Mouse (Mus musculus) kidney, adult 18-20 months (tissue): ENCODE results near the gene Izumo4.
A peak's percentile ranks its signal among the peaks of the same experiment; 100 is the strongest.

ENCODE experiments used
- DNase-seq: peaks from one replicate; pipeline ENCODE4 v3.0.0; 2021

Izumo4 gene

DNA sequence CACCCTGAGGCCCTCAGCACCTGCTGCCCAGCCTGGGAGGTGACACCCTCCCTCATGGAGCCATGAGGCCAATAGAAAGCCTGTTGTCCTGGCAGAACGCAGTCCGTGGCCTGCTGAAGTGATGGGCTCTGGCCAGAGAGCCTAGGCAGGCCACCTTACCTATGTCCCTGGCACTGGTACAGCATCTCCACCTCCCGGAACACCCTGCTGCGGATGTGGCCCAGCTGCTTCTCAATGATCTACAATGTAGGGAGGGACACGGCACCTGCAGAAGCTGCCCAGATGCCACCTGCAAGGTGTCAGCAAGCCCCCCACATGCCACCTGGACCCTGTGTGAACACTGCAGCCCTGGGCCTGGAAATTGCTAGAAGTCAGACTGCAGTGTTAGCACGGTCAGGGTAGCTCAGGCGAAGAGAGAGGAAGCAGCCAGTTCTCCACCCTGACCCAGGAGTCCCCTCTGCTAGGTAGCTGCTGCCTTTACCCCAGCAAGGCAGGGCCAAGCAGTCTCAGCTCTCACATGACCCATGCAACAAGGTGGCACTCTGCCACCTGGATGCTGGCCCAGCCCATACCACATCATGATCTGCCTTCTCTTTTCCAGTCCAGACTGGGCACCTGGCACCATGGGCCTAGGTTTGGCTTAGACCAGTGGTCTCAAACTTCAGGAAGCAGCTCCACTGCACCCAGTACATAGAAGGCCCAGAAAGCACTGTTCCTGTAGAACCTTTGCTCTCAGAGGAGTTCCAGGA, 32.1 kb upstream of the Izumo4 start:
- DNase-seq, result peak; percentile 95

DNA sequence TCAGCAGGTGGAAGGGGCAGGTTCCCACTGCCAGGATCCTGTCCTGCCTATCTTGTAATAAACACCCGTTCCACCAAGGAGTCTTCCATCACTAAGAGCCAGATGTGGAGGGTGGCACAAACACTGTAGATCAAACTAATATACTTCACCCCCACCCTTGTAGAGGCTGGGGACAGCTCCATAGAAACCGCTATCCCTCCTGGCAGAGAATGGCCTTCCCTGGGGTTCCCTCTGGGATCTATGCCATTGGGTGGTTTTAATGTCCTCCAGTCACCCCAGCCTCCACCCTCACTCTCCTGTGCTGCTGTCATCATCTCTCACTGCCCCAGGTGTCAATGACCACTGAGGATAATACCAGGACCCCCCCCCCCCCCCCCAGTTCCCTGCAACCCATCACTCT, 31.5 kb upstream of the Izumo4 start:
- no peak for DNase-seq

DNA sequence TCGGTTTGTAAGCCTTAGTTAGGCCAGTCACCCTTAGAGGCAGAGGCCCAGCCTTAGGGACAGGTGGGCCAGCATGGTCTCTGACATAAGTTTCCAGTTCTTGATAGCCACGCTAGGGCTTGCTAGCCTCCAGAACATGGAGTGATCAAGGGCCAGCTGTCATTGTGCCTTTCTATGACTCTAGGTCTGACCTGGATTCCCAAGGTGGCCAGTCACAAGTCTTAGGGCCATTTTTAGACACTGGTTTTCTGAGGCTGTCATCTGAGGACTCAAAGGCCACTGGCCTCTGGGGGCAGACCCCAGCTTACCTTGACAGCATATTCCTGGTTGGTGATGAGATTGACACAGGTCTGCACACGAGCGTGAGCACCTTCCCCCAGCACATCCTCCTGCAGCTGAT, 30.7 kb upstream of the Izumo4 start:
- no peak for DNase-seq

DNA sequence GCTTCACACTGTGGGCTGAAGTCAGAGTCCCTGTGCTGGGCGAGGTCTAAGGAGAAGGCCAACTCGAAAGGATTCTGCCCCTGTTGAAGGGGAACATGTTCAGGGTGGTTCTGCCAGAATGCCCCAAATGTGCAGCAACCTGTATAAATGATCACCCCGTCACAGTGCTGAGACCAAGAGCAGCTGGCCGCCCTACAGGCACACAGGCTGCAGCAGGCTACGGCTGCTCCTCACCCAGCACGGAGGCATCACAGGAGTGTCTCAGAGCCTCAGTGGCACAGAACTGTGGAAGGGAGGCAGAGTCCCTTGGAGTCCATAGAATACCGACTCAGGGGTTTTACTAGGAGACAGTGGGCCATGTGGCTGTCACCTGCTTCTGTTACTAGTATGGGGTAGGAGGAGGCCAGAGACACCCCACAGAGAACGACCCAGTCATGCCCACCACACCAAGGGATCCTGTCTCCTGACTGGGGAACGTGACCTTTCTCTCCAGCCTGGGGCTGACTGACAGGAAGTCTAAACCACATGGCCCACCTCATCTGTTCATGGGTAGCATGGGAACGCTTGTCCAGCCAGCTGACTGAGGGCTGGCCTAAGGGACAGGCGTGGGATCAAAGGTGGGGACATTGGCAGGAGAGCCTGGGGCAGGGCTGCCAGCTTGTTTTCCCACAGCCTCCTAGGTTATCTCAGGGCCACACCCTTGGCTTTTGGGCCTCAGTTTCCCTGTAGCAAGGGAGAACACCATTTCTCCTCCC, 29.9 kb upstream of the Izumo4 start:
- DNase-seq, result no peak

DNA sequence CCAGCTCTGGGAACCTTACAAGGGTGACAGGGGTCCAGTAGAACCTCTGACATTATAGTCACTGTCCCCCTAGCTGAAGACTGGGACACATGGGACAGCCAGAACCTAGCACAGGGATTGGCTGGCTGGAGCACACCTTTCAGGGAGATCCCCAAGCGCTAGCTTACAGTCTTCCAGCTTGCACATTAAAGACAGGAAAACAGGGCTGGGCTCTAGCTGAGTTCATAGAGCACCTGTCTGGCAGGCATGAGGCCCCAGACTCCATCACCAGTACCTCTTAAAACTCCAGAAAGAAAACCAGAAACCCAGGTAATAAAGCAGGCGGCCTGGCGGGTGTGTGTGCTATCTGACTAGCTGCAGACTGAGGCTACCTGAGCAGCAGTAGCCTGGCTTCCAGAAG, 28.3 kb upstream of the Izumo4 start:
- no peak for DNase-seq

DNA sequence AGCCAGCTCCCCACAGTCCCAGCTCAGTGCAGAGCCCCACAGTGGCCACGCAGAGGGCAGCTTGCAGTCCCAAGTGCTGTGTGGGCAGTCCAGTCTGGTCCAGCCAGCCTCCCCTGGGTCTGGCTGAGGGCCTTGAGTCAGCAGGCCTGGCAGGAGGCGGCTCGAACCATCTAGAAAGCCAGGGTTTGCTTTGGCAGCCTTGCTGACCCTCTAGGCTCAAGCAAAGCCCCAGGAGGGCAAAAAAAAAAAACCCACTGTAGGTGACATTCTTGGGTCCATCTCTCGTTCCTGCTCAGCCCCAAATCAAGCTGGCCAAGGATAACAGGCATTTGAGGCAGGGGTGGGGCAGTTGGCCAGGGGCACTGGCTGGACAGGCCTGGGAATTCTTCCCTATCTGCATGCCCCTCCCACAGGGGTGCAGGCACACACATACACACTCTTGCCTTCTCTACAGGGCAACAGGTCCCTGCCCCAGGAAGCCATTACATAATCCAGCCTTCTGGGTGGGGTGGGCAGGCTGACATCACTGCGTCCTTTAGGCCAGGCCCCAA, 27.7 kb upstream of the Izumo4 start:
- DNase-seq, result peak; percentile 76

DNA sequence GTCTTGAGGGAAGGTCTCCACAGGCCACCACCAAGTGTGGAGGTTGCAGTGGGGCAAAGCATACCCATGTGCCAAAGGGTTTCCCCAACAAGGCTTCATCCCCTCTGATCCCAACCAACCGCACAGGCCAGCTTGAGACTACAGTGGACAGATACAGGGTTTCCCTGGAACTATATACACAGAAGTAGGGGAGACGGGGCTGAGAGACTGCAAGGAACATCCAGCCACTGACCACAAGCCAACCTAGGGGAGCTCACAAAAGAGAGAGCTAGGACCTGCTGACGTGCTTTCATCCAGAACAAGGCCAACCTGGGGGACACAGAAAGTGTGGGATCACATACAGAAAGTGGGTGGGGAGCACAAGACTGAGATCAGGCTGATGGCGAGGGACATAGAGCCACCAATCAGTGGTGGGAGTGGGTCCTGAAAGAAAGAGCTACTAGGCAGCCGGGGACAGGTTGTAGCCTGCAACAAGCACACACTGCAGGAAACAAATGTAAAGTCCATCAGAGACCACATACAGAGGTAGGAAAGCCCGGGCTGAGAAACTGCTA, 27.1 kb upstream of the Izumo4 start:
- no peak for DNase-seq

DNA sequence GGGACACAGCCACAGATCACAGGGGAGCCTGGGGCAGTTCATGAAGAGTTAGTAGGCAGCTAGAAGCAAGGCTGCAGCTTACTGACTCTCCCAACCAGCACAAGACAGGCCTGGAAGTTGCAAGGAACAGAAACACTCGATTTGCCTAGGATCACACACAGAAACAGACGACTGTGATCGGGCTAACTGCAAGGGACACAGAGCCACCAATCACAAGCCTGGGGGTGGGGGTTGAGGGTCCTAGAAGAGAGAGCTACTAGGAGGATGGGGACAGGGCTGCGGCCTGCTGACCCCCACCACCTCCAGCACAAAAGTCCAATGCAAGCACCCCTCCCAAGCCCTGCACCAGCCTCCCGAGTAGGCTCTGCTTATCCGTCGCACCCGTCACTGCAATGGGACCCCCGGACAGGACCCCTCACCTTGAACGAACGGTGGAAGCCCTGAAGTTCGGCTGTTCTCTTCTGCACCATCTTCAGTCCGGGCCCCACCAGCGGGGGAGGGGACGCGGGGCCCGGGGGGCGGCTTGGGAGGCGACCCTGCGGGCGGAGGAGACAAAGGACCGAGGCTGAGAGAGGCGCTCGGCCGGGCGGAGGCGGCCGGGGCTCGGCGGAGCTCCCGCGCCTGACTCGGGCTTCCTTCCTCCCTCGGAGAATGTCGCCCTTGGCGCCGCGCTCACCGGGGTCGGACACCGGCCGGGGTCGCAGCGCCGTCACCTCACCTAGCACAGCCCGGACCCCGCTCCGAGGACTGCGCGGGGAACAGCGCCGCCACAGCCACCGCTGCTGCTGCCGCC, 26.4 kb upstream of the Izumo4 start:
- no peak for DNase-seq

DNA sequence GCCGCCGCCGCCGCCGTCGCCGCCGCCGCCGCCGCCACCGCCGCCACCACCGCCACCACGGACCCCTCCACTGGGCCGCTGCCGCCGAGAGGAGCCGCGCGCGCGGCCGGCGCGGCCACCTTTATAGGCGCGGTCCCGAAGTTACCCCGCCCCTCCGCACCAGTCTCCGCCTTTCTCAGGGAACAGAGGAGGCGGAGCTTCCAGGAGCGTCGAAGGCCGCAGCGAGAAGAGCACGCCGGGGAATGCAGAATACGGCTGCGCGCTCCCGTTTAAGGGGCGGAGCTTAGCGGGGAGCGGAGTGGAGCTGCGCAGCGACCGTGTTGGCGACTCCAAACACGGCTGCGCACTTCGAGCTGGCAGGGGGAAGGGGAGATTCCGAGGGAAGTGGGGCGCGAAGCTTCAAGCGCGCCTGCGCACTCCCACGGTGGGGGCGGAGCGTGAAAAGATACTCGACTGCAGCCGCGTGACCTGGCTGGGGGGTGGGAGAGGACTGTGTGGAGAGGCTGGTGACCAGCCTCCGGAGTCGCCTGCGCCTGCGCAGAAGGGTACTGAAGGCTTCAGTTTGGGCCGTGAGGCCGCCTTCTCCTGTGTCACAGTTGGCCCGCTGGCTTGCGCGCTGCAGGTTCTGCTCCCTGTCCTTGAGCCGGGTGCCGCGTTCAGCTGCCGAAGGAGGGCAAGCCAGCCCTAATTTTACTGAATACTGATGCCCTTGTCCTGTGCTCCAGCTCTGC, 25.6 kb upstream of the Izumo4 start:
- peak; percentile 98 for DNase-seq

DNA sequence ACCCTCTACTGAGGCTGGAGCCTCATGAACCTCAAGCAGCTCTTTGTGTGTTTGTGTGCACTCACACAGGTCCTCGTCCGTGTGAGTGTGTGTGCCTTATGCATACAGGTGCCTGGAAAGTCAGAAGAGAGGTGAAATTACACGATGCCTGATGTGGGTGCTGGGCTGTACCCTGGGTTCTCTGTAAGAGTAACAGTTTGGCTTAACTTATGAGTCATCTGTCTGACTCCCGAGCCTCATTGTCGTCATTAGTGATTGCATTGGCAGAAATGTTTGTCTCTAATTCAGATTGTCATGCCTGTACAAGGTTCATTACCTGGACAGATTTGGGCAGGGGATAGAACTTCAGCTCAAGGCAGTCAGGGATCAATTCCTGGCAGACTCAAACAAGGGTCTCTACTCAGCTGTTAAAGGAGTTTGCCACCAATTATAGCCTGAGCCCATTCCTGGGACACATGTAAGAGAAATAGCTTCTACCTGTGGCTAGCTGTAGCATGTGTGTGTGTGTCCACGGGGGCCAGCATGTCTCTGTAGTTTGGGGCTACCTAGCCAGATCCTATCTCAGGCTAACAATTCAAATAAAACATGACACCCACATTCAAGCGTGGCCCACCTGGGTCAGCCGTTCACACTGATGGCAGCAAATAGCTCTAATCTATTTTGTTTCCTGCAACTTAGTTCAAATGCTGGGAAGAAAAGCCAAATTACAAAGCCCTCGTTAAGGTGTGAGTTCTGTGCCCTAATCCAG, 24.7 kb upstream of the Izumo4 start:
- DNase-seq, result peak; percentile 58

DNA sequence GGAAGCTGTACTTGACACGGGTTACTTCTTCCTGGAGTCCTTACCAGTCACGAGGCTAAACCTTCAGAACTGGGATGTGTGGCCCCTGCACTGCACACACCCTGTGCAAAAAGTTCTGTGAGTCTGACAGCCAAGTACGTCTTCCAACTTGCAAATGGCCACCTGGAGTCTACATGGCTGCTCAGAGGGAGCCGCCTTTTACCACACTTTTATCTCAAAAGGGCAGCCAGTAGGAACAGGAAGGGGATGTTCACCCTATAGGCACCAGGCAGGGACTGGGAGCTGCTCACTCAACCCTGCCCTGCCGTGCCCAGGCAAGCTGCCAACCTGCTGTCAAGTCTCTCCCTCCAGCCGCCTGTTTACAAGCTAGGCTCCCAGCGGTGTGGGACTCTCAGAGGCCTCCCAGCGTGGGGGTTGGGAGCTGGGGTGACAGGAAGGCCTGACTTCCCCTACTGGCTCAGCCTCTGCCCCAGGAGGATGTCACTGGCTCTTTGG, 24.0 kb upstream of the Izumo4 start, which contains the start of gene Mknk2:
Gene Mknk2, minus strand, starts transcription at position 171 of the 495 bp plus-strand sequence.
- DNase-seq, result peak; percentile 95

DNA sequence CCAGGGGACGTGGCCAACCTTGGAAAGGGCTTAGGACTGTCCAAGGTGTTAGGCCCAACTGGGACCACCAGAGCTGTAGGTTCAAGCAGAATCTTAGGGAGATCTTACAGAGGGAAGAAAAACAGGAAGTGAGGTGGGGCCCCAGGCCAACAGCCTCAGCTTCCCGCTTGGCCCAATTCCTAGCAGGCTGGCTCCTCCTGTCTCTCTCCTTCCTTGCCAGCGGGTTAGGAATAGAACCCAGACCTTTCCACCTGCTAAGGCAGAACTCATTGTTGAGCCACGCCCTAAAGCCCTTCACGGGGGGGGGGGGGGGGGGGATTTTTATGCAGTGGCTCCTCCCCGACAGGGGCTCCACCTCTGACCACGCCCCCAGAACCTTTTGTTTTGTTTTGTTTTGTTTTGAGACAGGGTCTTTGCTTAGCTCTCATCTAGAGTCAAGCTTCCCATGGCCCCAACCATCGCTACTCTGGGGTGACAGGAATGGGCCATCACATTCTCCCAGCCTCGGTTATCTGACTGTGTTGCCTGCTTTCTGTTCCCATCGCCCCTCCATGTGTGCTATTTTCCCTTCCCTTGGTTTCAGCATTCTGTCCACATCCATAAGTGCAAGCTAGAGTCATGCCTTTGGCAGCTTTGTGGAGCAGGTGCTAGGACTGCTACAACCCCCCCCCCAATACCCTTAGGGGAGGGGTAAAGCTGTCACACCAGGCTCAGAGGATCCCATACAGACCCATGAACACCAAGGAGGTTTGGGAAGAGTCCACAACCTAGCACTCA, 23.2 kb upstream of the Izumo4 start:
- DNase-seq, result no peak

DNA sequence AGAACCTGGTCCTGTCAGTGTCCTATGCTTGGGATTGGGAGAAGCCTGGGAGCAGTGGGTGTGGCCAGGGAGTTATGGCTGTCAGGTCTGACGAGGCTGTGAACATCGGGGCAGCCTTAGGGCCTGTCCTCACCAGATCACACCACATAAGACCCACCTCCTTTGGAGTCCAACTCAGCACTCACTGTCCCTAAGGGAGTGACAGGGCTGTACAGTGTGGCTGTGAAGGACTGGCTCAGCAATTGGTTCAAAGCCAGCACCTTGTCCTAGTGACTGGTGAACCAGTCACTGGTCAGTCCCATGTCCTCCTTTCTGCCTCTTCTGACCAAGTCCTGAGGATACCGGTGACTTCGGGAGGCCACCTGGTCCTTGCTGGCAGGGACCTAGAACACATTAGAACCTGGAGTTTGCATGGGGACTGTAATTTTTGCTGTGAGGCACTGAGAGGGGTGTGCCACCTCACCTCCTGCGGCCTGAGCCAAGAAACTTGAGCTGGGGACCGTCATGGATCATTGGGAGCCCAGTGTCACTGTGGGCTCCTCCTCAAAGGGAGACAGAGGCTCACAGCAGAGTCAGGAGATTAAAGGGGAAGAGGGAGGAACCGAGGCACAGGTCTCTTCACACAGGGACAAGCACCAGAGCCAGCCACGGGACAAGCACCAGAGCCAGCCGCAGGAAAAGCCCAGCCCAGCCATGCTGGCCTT, 22.3 kb upstream of the Izumo4 start:
- no peak for DNase-seq

DNA sequence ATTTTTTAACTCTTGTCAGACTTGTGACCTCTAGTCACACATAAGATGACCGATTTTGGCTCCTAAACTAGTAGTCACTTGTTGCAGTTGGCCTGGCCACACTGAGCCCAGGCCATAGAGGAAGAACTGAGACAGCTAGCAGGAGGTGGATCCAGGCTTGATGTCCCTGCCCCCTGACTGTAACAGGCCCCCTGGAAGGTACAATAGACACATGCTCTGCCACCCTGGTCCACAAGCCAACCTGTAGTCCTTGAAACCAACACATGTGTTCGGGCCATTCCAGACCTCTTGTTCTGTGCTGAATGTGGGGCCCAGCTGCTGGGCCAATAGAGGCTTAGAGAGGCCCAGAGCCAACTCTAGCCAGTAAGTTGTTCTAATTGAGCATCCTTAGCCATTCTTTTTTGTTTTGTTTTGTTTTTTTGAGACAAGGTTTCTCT, 21.7 kb upstream of the Izumo4 start:
- DNase-seq, result no peak

DNA sequence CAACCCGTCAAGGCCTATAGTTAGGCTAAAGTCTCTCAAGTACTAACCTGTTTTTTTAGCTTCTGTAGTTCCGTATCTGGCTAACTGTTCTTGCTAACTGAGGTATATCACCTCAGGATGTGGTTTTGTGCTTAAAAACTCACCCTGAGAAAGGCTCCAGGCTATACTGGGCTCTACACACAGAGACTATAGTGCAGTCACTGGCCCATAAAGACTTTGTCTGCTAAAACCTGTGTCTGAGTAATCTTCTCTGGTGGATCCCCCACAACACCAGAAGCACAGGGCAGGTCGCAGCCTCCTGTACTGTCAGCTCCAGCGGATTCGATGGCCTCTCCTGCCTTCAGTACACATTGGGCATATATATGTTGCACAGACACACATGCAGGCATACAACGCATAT, 20.0 kb upstream of the Izumo4 start:
- DNase-seq, result no peak

DNA sequence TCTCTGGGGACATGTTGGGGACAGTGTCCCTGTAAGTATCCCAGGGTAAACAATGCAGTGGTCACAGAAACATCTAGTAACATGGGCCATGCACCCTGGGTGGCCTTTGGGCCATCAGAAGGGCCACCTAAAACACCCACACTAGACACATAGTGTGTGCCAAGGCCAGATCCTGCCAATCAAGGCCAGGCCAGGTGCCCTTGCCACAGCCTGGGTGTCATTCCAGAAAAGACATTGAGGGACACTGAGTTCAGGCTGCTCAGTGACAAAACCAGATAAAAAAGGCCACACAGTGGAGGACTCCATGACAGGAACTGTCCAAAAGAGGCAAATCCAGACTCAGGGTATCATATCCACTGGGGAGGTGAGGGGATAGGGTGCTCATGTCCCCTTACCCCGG, 18.3 kb upstream of the Izumo4 start:
- DNase-seq, result no peak

DNA sequence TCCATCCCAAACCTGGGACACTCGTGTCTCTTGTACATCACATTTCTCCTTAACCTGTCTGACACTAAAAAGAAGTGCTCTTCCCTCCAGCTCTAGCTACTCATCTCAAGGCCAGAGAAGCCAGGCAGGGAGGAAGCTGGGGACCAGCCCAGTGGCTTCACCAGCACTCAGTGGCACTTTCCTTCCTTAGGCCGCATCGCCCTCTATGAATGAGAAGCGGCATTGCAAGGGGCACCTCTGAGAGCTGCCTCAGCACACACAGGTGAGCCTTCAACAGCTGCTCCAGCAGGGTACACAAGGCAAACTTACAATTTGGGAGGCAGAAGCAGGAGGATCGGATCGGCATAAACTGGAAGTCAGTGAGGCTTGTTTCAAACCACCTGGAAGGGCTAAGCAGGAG, 17.8 kb upstream of the Izumo4 start:
- peak; percentile 83 for DNase-seq

DNA sequence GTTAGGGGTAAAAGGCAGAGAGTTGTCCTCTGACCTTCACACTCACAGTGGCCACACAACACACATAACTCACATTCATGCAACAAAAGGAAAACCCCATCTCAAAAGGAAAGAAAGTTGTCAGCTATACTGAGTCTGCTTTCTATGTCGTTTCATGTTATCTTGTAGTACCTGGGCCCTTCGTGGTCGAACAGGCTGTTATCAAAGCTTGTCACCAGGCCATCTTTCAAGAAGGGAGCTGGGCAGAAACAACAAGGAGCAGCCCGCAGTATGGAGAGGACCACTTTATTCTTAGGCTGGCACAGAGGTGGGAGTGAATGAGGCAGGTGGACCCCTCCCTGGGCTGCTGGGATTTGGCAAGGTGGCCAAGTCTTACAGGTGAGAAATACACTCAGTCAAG, 17.0 kb upstream of the Izumo4 start:
- DNase-seq, result no peak

DNA sequence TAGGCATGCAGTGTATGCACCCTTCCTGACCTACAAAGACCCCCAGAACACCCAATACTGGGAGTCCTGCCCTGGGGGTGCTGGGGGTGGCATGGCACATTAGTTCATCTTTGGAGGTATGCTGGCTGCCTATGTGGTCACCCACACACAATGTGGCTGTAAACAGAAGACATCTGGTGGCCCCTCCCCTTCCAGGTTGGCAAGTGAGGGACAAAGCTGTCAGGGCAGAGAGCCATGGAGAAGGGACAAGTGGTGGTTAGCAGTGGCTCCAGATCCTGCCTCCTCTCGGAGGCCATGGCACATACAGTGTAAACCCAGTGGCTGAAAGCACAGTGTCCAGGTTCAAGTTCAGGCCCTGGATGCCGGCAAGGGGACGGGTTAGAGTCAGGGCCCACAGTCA, 15.4 kb upstream of the Izumo4 start:
- DNase-seq, result no peak

DNA sequence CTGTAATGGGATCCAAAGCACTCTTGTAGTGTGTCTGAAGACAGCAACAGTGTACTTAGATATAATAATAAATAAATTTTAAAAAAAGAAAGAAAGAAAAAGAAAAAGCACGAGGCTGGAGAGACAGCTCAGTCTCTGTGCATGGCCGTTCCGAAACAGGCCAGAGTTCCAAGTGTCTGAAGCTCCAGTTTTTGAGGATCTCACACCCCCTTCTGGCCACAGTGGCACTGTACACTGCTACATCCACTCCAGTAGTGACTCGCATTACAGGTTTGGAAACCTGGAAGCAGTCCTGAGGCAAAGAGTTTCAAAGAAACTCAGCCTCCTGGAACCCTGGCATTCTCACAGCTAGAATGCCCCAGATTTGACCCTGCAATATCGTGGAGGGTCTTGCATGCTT, 14.1 kb upstream of the Izumo4 start:
- DNase-seq, result peak; percentile 84
